Mouse (Mus musculus) induced T-regulatory cell, adult 2 months (primary cell): Measurements from ENCODE around the gene Gm44973.
"Not testable (repeated sequence)": the region's sequence is repeated elsewhere in the genome, so short reads cannot be mapped to it uniquely, and the experiment has no call there.

ENCODE experiments used
- DNase-seq: peaks from one replicate; pipeline ENCODE4 v3.0.0-alpha.2; 2012; ENCODE audit warnings: low read depth

Gm44973 gene

GRCm38 (mm10) chr7:5015118-5016001 is at the start of gene Gm44973:
TSS of gene Gm44973 (plus strand) at chr7:5015496.
- DNase-seq = peak; percentile 98

DNA sequence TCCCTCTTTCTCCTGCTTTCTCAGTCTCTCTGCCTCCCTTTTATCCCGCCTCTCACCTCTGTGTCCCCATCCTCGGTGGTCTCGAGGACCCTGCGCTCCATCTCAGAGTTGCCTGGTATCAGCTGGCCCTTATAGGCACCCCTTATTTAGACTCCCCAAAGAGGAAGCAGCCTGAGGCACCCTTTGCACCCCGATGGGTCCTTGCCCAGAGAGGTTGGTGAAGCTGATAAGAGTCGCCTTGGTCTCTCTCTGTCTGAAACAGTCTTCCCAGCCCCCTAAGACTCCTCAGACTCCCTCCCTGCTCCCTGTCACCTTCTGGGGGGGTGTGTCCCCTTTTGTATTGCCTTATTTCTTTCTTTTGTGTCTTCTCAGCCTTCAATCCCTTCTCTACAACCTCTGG is 44.2 kb upstream of the Gm44973 start, which contains the start of gene Sbk3:
Gene Sbk3 (minus strand): TSS at position 101 of the 400 bp plus-strand sequence.
- DNase-seq = no peak

DNA sequence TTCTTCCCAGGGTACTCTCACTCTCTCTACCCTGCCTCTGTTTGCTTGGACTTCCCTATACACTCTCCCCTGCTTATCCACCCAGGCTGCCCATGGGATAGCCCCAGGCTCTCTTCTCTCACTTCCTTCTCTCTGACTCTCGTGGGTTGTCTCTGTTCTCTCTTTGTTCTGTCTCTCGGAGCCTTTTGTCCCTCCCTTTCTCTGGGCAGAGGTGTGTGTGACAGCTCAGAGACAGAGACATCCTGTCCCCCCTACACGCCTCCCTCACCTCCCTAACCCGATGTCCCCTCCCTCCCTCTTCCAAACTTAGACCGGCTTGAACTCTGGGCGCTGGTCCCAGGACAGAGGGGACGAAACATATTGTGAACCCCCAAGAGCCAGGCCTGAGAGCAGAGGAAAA is 43.6 kb upstream of the Gm44973 start:
- no peak for DNase-seq

- no peak for DNase-seq
Measured at GRCm38 (mm10) chr7:4972321-4973047, 42.8 kb upstream of the Gm44973 start.

DNA sequence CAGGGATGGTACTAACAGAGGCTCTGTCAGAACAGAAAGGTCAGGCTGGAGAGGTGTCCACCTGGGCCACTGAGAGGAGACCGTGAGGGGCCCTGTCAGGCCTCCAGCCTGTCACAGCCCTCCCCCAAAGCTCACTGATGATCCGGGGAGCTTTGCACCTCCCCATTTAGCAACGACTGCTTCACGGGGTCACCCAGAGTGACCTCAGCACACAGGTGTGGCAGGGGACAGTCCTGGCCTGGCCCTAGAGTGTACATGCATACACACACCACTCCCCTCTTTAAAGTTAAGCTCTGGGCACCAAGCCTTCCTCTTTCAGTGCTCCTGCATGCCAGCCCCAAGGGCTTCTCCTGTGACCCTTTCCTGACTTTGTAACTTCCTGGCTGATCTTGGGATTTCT is 39.8 kb upstream of the Gm44973 start:
- no peak for DNase-seq

DNA sequence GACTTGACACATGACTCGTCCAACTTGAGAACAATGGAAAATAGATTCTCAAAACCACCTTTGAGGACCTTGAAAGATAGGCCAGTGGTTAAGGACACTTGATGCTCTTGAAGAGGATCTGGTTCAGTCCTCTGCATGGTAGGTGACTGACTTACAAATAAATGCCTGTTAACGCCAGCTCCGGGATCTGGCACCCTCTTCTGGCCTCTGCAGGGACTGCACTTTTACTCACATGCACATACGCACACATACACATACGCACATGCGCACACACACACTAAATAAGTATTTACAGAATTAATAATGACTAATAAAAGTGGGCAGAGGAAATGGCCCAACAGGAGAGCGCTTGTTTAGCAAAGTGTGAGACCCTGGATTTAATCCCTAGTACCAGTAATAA is 38.5 kb upstream of the Gm44973 start:
- DNase-seq = peak; percentile 28

DNA sequence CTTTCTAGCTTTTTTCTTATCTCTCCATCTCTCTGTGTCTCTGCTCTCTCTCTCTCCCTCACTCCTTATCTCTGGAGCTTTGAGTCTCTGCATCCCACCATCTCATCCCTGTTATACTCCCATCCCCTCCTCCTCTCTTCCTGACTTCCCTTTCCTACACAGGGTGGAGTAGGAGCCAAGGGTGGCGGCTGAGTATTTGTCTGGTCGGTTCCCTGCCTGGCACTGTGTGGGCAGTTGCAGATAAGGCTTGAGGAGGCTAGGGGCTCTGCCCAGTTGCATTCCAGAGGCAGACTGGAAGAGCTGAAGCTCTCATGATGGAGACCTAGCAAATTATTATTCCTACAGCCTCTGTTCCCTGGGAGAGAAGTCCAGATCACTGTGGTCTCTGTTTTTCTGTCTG is 27.0 kb upstream of the Gm44973 start:
- no peak for DNase-seq

DNA sequence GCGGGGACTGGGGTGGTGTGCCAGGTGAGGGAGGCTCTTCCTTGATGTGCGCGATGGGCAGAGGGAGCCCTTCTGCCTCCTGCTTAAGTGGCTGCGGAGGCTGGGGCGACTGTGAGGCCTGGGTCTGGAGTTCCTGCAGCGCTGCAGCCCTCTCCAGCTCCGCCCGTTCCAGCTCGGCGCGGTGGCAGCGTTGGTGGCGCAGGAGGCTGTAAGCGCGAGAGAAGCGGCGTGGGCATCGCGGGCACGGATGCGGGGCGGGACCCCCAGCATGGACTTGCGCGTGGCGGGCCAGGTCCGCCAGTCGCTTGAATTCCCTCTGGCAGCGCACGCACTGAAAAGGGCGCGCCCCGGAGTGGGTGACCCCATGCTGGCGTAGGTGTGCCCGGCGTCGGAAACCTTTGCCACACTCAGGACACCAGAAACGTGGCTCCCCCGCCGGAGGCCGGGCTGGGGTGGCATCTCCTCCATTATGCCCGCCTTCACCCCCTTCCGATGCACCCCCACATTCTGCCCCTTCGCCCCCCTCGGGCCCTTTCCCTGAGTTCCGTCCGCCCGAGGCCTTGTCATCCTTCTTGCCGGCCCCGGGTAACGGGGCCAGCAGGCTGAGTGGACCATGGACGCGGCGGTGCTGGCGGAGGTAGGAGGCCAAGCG is 21.8 kb upstream of the Gm44973 start:
- DNase-seq = no peak

DNA sequence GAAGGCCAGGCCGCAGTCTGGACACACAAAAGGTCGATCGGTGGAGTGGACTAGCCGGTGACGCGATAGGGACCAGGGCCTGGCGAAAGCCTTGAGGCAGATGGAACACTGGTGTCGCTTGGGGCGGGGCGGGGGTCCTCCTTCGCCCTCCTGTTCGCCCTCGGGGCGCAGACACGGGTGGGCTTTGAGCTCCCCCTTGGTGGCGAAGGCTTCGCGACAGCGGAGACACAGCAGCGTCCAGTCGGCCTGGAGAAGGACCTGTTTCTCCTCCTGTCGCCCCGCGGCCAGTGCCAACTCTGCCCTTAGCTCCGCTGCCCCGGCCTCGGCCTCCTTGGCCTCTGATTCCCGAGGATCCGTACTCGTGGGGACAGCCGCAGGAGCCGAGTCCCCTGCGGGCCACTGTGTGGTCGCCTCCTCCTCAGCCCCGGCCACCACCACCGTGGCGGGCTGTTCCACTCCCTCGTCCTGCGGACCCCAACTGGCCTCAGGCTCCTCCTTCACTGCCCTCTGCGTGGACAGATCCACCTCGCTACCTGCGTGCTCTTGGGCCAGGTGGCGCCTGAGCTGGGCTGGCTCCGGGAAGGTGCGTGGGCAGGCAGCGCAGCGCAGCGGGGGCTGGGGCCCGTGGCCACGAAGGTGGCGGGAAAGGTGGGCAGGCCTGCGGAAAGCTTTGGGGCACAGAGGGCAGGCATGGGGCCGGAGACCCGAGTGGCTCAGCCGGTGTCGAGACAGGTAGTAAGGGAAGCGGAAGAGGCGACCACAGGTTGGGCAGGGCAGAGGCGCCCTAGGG is 21.1 kb upstream of the Gm44973 start:
- no peak for DNase-seq

DNA sequence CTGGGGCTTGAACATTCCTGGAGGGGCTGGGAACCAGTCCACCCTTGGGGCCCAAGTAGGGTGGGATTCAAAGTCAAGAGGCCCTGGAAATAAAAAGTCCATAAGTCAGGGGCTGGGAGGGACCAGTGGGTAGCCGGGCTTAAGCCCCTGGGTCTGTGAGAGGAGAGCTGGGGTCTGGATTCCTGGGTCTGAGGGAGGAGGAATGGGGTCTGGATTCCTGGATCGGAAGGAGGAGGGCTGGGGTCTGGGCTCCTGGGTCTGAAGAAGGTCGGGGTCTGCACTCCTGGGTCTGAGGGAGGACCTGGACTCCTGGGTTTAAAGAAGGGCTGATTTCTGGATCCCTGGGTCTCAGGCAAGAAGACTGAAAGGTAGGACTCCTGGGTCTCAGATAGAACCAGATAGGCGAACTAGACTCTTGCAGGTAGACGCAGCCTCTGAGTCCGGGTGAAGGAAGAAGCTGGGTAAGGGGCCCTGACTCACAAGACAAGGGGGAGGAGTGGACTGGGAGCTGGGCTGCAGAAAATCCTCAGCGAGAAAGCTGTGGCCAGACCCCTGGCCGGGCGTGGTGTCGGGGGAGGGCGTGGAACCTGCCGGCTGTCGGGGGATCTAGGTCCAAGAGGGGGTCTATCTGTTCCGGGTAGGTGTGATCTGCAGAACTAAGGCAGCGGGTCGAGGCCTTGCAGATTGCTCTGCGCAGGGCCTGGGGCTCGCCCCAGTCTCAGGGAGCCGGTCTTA is 19.9 kb upstream of the Gm44973 start:
- no peak for DNase-seq

- DNase-seq = peak; percentile 84
Measured at GRCm38 (mm10) chr7:4996003-4996895, 19.0 kb upstream of the Gm44973 start, which contains the start of gene Zfp579. TSS of gene Zfp579 (minus strand) at chr7:4996158.

DNA sequence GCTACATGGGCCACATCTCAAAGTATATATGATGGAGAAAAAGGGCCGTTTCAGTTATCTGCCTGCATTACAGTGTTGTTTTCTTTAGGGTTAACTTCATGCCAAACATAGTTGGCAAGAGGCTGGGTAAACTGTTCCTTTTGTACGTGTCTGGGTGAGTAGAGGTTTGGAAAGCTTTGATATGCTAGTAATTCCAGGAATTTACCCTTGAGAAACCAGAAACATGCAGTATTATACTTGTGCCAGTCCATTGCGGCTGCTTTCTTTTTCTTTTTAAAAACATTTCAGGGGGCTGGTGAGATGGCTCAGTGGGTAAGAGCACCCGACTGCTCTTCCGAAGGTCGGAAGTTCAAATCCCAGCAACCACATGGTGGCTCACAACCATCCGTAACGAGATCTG is 18.4 kb upstream of the Gm44973 start:
- no peak for DNase-seq

DNA sequence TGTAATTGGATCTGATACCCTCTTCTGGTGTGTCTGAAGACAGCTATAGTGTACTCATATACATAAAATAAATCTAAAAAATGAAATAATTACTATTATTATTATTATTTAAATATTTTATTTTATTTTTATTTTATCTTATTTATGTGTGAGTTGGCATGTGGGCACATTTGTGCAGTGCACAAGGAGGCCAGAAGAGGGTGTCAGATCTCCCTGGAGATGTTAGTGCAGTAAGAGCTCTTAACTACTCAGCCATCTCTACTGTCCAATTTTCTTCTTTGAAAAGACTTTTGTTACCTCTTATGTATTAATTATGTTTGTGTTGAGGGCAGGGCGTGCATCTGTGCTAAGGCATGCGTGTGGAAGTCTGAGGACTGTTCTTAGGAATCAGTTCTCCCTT is 15.4 kb upstream of the Gm44973 start:
- peak; percentile 56 for DNase-seq

DNA sequence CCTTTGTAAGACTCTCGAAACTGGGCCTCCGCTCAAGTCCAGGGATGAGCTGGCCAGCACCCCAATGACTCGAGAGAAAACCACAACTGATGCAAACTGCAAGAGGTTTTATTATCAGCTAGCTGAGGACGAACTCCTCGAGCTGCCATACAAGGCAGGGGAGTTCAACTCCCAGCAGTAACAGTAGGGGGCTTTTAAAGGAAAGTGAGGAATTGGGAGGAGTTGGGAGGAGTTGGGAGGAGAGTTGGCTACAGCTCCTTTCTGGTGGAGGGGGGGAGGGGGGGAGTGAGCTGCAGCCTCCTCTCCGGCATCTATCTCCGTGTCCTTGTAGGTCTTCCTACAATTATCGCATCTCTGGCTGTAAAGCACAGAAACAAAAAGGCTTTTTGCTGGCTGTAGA is 12.4 kb upstream of the Gm44973 start:
- DNase-seq = not testable (repeated sequence)

- DNase-seq = no peak
Measured at GRCm38 (mm10) chr7:5008229-5008628, 7.1 kb upstream of the Gm44973 start.

DNA sequence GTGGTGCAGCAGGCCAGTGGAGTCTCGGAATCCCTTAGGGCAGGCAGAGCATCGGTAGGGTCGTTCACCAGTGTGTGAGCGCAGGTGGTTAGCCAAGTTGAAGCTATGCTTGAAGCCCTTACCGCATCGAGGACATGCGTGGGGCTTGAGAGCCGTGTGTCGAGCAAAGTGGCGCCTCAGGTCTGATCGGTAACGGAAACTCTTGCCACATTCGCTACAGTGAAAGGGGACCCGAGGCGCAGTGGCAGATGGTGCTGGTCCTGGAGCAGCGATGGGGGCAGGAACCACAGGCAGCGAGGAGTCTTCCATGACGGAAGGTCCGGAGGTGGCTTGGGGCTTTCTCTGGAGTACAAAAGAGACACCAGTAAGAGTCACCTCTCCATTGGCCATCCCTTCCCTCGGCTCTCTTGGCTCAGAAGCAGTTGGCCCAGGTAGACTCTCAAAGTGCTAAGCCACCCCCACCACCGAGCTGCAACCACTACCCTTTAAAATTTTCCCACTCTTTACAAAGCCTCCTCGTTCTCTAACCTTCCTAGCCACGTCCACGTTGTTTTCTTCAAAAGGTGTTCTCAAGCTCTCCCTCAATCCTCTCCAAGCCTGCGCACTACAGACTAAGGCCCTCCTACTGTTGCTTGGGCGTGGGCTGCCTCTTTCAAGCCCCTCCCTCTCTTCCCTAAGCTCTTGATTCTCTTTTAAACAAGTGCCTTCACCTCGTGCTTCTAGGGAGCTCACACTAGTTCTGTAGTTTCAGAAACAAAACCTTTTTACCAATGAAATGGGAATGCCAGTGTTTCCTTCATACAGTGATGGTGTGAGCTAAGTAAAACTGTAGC is 2.4 kb upstream of the Gm44973 start:
- DNase-seq = peak; percentile 30

DNA sequence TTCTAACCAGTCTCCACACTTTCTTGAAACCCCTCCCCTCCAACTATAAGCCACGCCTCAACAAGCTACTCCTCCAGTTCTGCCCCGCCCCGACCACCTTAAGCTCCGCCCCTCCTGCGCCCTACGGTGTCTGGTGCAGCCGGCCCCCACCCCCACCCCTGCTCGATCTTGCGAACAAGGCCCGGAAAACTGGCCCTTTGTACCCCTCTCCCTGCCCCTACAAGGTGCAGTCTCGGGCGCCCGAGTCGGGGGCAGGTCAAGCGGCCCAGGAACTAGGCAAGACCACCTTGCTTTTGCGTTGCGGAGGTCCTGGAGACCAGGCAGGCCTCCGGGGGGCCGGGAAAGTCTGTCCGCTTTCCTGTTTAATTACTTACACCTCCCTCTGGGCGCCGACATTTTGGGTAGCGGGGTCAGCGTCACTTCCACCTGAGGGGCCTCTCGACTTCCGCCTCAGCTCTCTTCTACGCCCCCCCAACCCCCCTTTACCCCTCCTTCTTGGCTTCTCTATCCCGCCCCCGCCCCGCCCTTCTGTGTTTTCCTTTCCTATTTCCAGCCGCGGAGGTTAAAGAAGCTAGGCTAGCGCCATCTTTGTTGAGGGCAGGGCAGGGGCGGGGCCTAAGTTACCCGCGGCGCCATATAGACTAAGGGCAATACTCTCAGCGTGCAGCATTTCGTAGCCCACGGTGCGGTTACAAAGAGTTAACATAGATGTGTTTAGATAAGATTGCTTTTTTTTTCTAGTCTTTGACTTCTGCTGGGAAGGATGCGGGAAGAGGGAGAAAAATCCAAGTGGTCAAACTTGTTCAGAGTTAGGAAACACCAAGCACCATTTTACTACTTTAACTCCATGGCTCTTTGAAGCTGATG is 812 bp upstream of the Gm44973 start, which contains the start of the genes Zfp524 and Fiz1:
Gene Zfp524 (plus strand): TSS at position 165 of the 867 bp plus-strand sequence.
Gene Fiz1 (minus strand): TSS at position 447 of the 867 bp plus-strand sequence.
- peak; percentile 100 for DNase-seq

DNA sequence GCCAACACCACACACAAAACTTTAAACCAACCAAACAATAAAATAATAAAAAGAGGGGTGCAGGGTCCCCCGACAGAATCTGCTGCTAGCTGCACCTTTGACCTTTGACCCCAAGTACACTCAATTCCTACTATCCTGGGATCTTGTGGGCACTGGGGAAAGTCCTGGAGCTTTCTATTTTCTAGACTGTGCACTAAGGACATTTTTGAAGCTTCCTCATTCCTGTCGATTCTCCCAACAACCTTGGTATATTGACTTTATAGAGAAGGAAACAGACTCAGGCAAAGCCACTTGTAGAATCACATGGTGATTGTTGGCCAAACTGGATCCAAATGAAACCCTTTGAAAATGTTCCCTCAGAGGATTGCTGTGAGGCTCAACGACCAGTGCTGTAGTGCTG is 761 bp downstream of the Gm44973 start:
- no peak for DNase-seq
